Mouse (Mus musculus) ES-Bruce4 (cell line): ENCODE data around the gene Nkap. TPM values are rescaled to one million over a fixed set of nuclear protein-coding genes. Genes with fewer than 3 reads are reported as not detected.
"Not testable (repeated sequence)": the region's sequence is repeated elsewhere in the genome, so short reads cannot be mapped to it uniquely, and the experiment has no call there.

Source experiments
- H3K27ac ChIP-seq: 2 replicates; pipeline ENCODE4 v1.5.1; 2012; ENCODE audit warnings: low read length, inconsistent platforms; ENCODE audit not compliant: insufficient read depth
- H3K27me3 ChIP-seq: 2 replicates; pipeline ENCODE4 v1.6.1; 2012; ENCODE audit warnings: mild to moderate bottlenecking, low read length, inconsistent platforms; ENCODE audit not compliant: control insufficient read depth, poor library complexity, insufficient read depth, severe bottlenecking
- H3K36me3 ChIP-seq: 2 replicates; pipeline ENCODE4 v1.6.1; 2012; ENCODE audit warnings: inconsistent platforms, mild to moderate bottlenecking, low read length, moderate library complexity; ENCODE audit not compliant: control insufficient read depth, poor library complexity, insufficient read depth, severe bottlenecking
- H3K4me1 ChIP-seq: one replicate; pipeline ENCODE4 v1.8.1; 2011; ENCODE audit warnings: low read length; ENCODE audit not compliant: control insufficient read depth, insufficient read depth
- H3K4me3 ChIP-seq: 2 replicates; pipeline ENCODE4 v1.5.1; 2011; ENCODE audit warnings: low read depth, mild to moderate bottlenecking, low read length
- H3K9ac ChIP-seq: 2 replicates; pipeline ENCODE4 v1.6.1; 2012; ENCODE audit warnings: low read depth, mild to moderate bottlenecking, inconsistent platforms; ENCODE audit not compliant: poor library complexity, severe bottlenecking
- H3K9me3 ChIP-seq: replicated peaks from 2 replicates; pipeline ENCODE4 v1.6.1; 2012; ENCODE audit warnings: mild to moderate bottlenecking, low read length, inconsistent platforms; ENCODE audit not compliant: control insufficient read depth, poor library complexity, insufficient read depth, severe bottlenecking
- CTCF ChIP-seq: IDR thresholded peaks from one replicate; pipeline ENCODE4 v1.8.1; 2011; ENCODE audit warnings: low read depth, low read length
- EP300 ChIP-seq: IDR thresholded peaks from 2 replicates; pipeline ENCODE4 v1.6.1; 2011; ENCODE audit warnings: low read depth, low read length; ENCODE audit not compliant: insufficient read depth
- POLR2A ChIP-seq: IDR thresholded peaks from one replicate; pipeline ENCODE4 v1.8.1; 2011; ENCODE audit warnings: low read length; ENCODE audit not compliant: insufficient read depth
- polyA plus RNA-seq: library from polyadenylated mRNA; stranded (reverse); fragments of >200 nt; gene quantifications from 2 replicates; pipeline ENCODE4 v1.2.4, GENCODE M21; 2011; ENCODE audit warnings: low read depth; ENCODE audit not compliant: missing spikeins, insufficient read depth, insufficient read length

The Nkap gene
- polyA plus RNA-seq = 26.1 and 27.2 TPM in 2 replicates

- Histone ChIP-seq H3K4me1 (no peaks in the 10 kb centered on the region), H3K36me3 (no peaks in the 10 kb centered on the region; the same call in 1 of the 2 replicates), H3K9me3 (no peaks in the 10 kb centered on the region), H3K27ac (no peak within 1 kb of the TSS), H3K4me3 (peak within 1 kb of the TSS; percentile 100), H3K27me3 (no peaks in the 10 kb centered on the region), H3K9ac (peak within 1 kb of the TSS; percentile 91)
- no peak for TF ChIP-seq POLR2A
- TF ChIP-seq CTCF = no peak
- TF ChIP-seq EP300 = no peak
These were observed at the start of gene Nkap for GRCm38 (mm10) chrX:37126671-37127358. Gene Nkap, plus strand, starts transcription at chrX:37126795.

- not testable (repeated sequence) for H3K9ac ChIP-seq, H3K27me3 ChIP-seq, H3K4me1 ChIP-seq, H3K4me3 ChIP-seq, H3K9me3 ChIP-seq
- Histone ChIP-seq H3K36me3 (peaks cover 36% of the 10 kb centered on the region), H3K27ac (peak overlapping the region; percentile 69; the same call in 1 of the 2 replicates)
These were observed 46.2 kb upstream of the Nkap start for GRCm38 (mm10) chrX:37080345-37080744.

GRCm38 (mm10) chrX:37081194-37081593 lies 45.4 kb upstream of the Nkap start:
- peaks cover 36% of the 10 kb centered on the region for H3K36me3 ChIP-seq
- no peak overlapping the region for H3K4me3 ChIP-seq
- peak overlapping the region; percentile 56 for H3K27ac ChIP-seq
- TF ChIP-seq POLR2A (no peak), EP300 (no peak), CTCF (no peak)
- H3K9me3 ChIP-seq = no peaks in the 10 kb centered on the region
- H3K9ac ChIP-seq = peak overlapping the region; percentile 40; the same call in 1 of the 2 replicates
- no peaks in the 10 kb centered on the region for H3K27me3 ChIP-seq
- no peaks in the 10 kb centered on the region for H3K4me1 ChIP-seq

- H3K36me3 ChIP-seq = peaks cover 36% of the 10 kb centered on the region
- peak overlapping the region; percentile 100 for H3K4me3 ChIP-seq
- no peaks in the 10 kb centered on the region for H3K4me1 ChIP-seq
- peak overlapping the region; percentile 98 for H3K9ac ChIP-seq
- H3K9me3 ChIP-seq = no peaks in the 10 kb centered on the region
- no peaks in the 10 kb centered on the region for H3K27me3 ChIP-seq
- TF ChIP-seq EP300 (no peak), CTCF (no peak), POLR2A (no peak)
- peak overlapping the region; percentile 79 for H3K27ac ChIP-seq
These were observed 42.2 kb upstream of the Nkap start for GRCm38 (mm10) chrX:37084318-37084926.

DNA sequence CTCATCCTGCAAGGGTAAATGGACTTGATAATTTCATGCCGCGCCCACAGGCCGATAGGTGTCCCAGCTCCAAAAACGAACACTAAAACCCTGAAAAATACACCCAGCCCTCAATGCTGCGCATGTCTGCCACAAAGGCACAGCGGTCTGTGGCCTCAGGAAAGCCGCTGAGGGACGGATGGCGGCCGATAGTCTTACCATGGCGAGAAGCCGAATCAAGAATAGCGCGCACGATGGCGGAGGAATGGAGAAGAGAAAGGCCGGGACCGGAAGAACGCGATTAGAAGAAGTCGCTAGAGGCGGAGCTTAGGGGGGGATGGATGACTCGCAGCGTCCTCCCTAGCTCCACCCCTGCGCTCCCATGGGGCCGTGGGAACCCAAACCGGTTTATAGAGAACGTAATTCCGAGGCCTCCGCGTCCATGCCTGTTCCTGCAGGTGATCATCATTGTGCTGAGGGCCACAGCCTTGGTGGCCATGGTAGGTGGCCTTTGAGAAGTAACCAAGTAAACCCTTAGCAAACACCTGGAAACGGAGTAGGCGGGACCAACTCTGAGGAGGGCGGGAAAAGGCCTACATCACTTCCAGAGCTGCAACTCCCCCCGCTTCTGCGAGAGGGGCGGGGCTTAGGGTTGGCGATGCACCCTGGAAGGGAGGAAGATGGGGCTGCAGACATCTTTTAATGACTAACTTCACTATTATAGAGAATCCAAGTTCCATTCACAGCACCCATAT lies 41.5 kb upstream of the Nkap start, which contains the start of gene Rpl39:
Gene Rpl39, minus strand, starts transcription at position 476 of the 734 bp plus-strand sequence.
- H3K27me3 ChIP-seq = no peaks in the 10 kb centered on the region
- H3K9me3 ChIP-seq = no peaks in the 10 kb centered on the region
- peak within 1 kb of the TSS; percentile 98 for H3K9ac ChIP-seq
- peaks cover 36% of the 10 kb centered on the region for H3K36me3 ChIP-seq
- H3K4me3 ChIP-seq = peak within 1 kb of the TSS; percentile 100
- H3K27ac ChIP-seq = peak within 1 kb of the TSS; percentile 93
- no peaks in the 10 kb centered on the region for H3K4me1 ChIP-seq
- TF ChIP-seq EP300 (no peak), CTCF (no peak), POLR2A (peak; percentile 21)

DNA sequence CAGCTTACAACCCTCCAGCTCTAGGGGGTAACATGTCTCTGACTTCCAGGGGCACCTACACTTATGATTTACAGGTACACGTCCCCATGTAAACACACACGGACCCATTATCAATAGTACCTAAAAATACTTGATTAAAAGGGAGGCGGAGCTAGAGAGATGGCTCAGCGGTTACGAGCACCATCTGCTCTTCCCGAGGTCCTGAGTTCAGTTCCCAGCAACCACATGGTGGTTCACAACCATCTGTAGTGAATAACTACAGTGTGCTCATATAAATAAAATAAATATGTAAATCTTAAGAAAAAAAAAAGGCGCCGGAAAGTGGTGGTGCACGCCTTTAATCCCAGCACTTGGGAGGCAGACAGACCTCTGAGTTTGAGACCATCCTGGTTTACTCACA lies 40.9 kb upstream of the Nkap start:
- H3K9me3 ChIP-seq = no peaks in the 10 kb centered on the region

More for the DNA sequence above, 40.9 kb upstream of the Nkap start:
- H3K36me3 ChIP-seq = peaks cover 36% of the 10 kb centered on the region
- peak overlapping the region; percentile 100 for H3K4me3 ChIP-seq
- H3K4me1 ChIP-seq = no peaks in the 10 kb centered on the region
- peak overlapping the region; percentile 98 for H3K9ac ChIP-seq
- TF ChIP-seq POLR2A (no peak), CTCF (no peak), EP300 (no peak)
- H3K27me3 ChIP-seq = no peaks in the 10 kb centered on the region
- H3K27ac ChIP-seq = peak overlapping the region; percentile 93
